Mouse (Mus musculus): Measurements from ENCODE around the gene Gcdh. TPM values are rescaled to one million over a fixed set of nuclear protein-coding genes. Genes with fewer than 3 reads are reported as not detected.

The Gcdh gene
- polyA plus RNA-seq (2014; fragmentation: Nextera tagmentation; extraction: Ambion mirVana), result 53.5 and 56.7 TPM in 2 replicates

DNA sequence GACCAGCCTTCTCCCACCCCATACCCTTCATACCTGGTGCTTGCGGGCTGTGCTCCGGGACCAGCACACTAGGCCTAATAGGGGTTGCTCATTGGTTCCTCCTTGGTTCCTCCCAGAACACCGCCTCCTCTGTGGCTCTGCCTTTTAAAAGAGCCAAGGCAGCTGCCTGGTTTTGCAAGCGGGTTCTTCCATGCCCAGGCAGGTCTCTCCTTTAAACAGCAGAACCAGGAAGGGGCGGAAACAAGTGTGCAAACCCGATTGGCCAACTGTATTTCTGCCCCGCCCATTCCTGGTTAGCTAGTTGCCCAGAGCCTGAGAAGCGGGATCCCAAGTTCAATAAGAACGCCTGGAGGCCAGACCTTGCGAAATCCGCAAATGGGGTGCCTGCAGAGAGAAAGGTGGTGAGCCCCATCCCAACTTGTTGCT, at the start of gene Gcdh:
Gene Gcdh, minus strand, starts transcription at position 213 of the 426 bp plus-strand sequence.
- Histone ChIP-seq H3K9ac (ENCODE audit: low read depth, low read length) (peak within 1 kb of the TSS; percentile 68), H3K36me3 (ENCODE audit: control insufficient read depth, insufficient read depth, low read length) (peaks cover 13% of the 10 kb centered on the region; the same call in 1 of the 2 replicates), H3K4me3 (ENCODE audit: low read depth, low read length) (peak within 1 kb of the TSS; percentile 69), H3K4me2 (peak within 1 kb of the TSS; percentile 87), H3K27ac (ENCODE audit: low read depth, low read length) (peak within 1 kb of the TSS; percentile 73), H3K9me3 (ENCODE audit: control insufficient read depth, low read length) (no peaks in the 10 kb centered on the region), H3K4me1 (replicated peaks; ENCODE audit: control insufficient read depth, insufficient read depth, low read length) (peaks cover 18% of the 10 kb centered on the region; the same call in 1 of the 2 replicates), H3K27me3 (replicated peaks; ENCODE audit: control insufficient read depth, insufficient read depth, low read length) (no peaks in the 10 kb centered on the region)
- WGBS, result 1% methylated on average over 11 of the region's 11 CpGs
- peak; percentile 97 for ATAC-seq (replicated peaks; ENCODE audit: low FRiP score)
- peak; percentile 77 for DNase-seq (ENCODE audit: low spot score)

DNA sequence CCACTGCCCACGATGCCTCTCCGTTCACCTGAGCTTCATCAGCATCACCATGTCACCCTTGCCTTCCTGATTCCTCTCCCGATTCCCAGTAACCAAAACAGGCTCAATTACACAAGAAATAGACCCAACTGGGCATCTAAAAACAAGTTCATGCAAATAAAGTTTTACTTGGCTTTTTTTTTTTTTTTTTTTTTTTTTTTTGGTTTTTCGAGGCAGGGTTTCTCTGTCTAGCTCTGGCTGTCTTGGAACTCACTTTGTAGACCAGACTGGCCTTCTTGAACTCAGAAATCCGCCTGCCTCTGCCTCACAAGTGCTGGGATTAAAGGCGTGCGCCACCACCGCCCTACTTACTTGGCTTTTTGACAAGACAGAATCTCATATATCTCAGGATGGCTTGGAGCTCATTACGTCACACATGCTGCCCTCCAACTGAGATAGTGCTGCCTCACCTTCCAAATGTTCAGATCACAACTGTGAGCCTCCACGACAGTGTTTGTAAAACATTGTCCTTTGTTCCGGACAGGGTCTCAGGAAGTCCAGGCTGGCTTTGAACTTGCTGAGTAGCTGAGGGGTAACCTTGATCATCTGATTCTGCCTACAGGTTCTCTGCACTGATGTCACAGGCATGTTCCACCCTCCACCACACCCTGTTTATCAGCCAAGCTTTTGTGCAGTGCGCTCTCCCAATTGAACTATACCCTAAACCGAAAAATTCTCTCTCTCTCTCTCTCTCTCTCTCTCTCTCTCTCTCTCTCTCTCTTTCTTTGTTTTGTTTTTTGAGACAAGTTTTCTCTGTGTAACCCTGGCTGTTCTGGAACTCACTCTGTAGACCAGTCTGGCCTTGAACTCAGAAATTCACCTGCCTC, 44.1 kb upstream of the Gcdh start:
- H3K27ac ChIP-seq (ENCODE audit: low read depth, low read length), result no peak overlapping the region
- peak overlapping the region; percentile 73 for H3K4me2 ChIP-seq
- no peak overlapping the region for H3K9ac ChIP-seq (ENCODE audit: low read depth, low read length)
- peak overlapping the region; percentile 47 for H3K4me3 ChIP-seq (ENCODE audit: low read depth, low read length)
- ATAC-seq (replicated peaks; ENCODE audit: low FRiP score), result no peak
- peaks cover 18% of the 10 kb centered on the region for H3K4me1 ChIP-seq (replicated peaks; ENCODE audit: control insufficient read depth, insufficient read depth, low read length)
- H3K9me3 ChIP-seq (ENCODE audit: control insufficient read depth, low read length), result no peaks in the 10 kb centered on the region
- peaks cover 48% of the 10 kb centered on the region for H3K27me3 ChIP-seq (replicated peaks; ENCODE audit: control insufficient read depth, insufficient read depth, low read length)
- WGBS, result 59% methylated on average over 13 of the region's 13 CpGs
- no peak for DNase-seq (ENCODE audit: low spot score)
- H3K36me3 ChIP-seq (ENCODE audit: control insufficient read depth, insufficient read depth, low read length), result no peaks in the 10 kb centered on the region

DNA sequence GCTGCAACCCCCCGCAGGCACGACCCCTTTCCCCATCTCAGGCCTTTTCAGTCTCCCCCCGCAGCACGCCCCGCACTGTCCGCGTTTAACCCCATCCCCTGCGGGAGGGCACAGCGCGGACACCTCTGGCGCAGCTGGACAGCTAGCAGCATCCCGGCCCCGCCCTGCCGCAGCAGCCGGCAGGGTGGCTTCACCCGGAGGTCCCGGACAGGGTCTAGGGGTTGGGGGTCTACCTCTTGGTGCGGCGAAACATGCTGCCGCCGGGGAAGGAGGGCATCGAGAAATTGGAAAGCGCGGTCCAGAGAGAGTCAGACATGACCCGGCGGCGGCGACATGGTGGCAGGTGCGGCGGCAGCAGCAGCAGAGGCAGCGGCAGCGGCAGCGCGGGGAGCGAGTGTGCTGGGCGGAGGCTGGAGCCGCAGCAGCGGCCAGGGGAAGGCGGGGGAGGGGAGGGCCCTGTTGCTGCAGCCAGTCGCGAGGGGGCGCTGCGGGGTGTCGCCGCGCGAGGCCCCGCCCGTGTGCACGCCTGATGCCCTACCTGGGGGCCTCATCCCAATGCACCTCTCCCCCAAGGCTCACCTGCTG, 43.3 kb upstream of the Gcdh start, which contains the start of gene Mast1:
Gene Mast1, minus strand, starts transcription at position 398 of the 585 bp plus-strand sequence.
- H3K4me2 ChIP-seq, result peak within 1 kb of the TSS; percentile 73
- no peaks in the 10 kb centered on the region for H3K9me3 ChIP-seq (ENCODE audit: control insufficient read depth, low read length)
- H3K36me3 ChIP-seq (ENCODE audit: control insufficient read depth, insufficient read depth, low read length), result no peaks in the 10 kb centered on the region
- peak within 1 kb of the TSS; percentile 47 for H3K4me3 ChIP-seq (ENCODE audit: low read depth, low read length)
- H3K27ac ChIP-seq (ENCODE audit: low read depth, low read length), result no peak within 1 kb of the TSS
- H3K27me3 ChIP-seq (replicated peaks; ENCODE audit: control insufficient read depth, insufficient read depth, low read length), result peaks cover 54% of the 10 kb centered on the region
- H3K9ac ChIP-seq (ENCODE audit: low read depth, low read length), result no peak within 1 kb of the TSS
- DNase-seq (ENCODE audit: low spot score) (peak; percentile 75), ATAC-seq (replicated peaks; ENCODE audit: low FRiP score) (peak; percentile 82)
- peaks cover 18% of the 10 kb centered on the region for H3K4me1 ChIP-seq (replicated peaks; ENCODE audit: control insufficient read depth, insufficient read depth, low read length)
- under 1% methylated on average over 49 of the region's 50 CpGs for WGBS

DNA sequence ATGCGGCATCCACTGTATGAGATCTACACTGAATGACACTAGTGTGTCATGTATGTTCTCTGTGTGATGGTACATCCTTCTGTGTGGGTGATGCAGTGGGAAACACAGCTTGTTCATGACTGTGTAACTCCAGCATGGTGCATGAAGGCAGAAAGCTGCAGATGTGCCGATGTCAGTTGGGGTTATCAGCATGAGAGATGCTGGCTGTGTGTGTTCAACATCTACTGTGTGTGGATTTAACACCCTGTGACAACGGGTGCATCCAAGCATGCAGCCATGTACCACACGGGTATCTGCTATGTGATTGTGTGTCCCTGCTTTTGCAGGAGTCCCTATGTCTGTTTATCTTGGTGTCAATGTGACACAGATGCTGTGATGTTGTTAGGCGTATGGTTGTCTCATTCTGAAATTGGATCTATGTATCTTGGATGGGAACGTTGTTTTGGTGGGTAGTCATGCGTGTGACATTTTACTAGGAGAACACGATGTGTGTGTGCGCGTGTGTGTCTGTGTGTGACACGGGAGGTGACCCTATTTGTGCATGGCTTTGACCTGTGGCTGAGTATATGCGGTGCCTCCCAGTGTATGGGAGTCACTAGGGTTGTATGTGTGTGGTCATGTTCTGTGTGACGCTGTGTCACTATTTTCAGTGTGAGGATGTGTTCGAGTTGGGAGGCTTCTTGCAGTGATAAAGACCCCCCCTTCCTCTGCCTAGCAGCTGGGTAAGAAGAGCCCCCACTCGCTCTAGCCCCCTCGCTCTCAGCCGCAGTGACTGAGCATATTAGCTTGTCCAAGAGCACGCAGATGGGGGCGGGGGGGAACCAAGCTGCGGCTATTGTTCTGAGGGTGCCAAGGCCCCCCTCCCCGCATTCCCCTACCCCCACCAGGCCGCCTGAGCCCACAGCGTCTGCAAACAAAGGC, 42.6 kb upstream of the Gcdh start:
- peak overlapping the region; percentile 47 for H3K4me3 ChIP-seq (ENCODE audit: low read depth, low read length)
- no peak for ATAC-seq (replicated peaks; ENCODE audit: low FRiP score)
- 23% methylated on average over 23 of the region's 23 CpGs for WGBS
- peaks cover 18% of the 10 kb centered on the region for H3K4me1 ChIP-seq (replicated peaks; ENCODE audit: control insufficient read depth, insufficient read depth, low read length)
- no peaks in the 10 kb centered on the region for H3K9me3 ChIP-seq (ENCODE audit: control insufficient read depth, low read length)
- peaks cover 61% of the 10 kb centered on the region for H3K27me3 ChIP-seq (replicated peaks; ENCODE audit: control insufficient read depth, insufficient read depth, low read length)
- peak overlapping the region; percentile 73 for H3K4me2 ChIP-seq
- H3K27ac ChIP-seq (ENCODE audit: low read depth, low read length), result no peak overlapping the region
- DNase-seq (ENCODE audit: low spot score), result no peak
- no peak overlapping the region for H3K9ac ChIP-seq (ENCODE audit: low read depth, low read length)
- no peaks in the 10 kb centered on the region for H3K36me3 ChIP-seq (ENCODE audit: control insufficient read depth, insufficient read depth, low read length)

DNA sequence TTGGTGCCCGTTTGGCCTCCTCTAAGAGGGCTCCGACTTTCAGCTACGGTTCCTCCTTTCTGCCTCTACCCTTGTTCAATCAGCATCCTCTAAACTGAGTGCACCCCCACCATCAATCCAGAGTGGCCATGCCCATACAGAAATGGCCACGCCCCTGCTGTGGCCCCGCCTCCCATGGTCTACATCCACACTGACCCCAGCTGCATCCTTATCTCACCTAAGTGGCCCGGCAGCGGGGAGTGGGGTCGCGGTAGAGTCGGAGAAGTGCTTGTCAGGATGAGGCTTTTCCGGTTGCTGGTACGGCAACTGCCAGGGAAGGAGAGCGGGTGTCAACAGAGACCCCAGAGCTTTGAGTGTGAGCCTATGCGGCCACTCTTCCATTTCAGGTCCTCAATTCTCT, 41.8 kb upstream of the Gcdh start:
- Histone ChIP-seq H3K4me2 (no peak overlapping the region), H3K36me3 (ENCODE audit: control insufficient read depth, insufficient read depth, low read length) (no peaks in the 10 kb centered on the region), H3K27ac (ENCODE audit: low read depth, low read length) (no peak overlapping the region), H3K9ac (ENCODE audit: low read depth, low read length) (no peak overlapping the region), H3K9me3 (ENCODE audit: control insufficient read depth, low read length) (no peaks in the 10 kb centered on the region), H3K4me1 (replicated peaks; ENCODE audit: control insufficient read depth, insufficient read depth, low read length) (peaks cover 18% of the 10 kb centered on the region), H3K27me3 (replicated peaks; ENCODE audit: control insufficient read depth, insufficient read depth, low read length) (peaks cover 67% of the 10 kb centered on the region), H3K4me3 (ENCODE audit: low read depth, low read length) (no peak overlapping the region)
- WGBS, result 7% methylated on average over 14 of the region's 14 CpGs
- DNase-seq (ENCODE audit: low spot score) (no peak), ATAC-seq (replicated peaks; ENCODE audit: low FRiP score) (no peak)

DNA sequence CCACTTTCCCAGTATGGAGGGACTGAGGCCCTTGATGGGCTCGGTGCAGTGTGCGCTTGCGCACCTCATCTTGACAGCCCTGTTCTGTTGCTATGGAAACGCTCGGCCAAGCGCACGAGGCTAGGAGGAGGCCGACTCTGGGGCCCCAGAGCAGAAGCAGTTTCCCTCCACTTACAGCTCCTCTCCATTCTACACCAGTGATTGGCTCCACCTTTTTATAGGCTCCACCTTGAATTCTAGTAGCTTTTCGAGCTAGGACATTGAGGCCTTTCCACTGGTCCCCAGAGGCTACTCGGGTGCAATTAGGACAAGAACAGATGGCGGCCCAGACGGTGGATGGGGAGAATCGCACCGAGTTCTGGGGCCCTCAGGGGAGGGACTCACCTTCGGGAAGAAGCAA, 41.1 kb upstream of the Gcdh start:
- H3K36me3 ChIP-seq (ENCODE audit: control insufficient read depth, insufficient read depth, low read length), result no peaks in the 10 kb centered on the region
- DNase-seq (ENCODE audit: low spot score) (no peak), ATAC-seq (replicated peaks; ENCODE audit: low FRiP score) (no peak)
- H3K4me3 ChIP-seq (ENCODE audit: low read depth, low read length), result no peak overlapping the region
- peaks cover 18% of the 10 kb centered on the region for H3K4me1 ChIP-seq (replicated peaks; ENCODE audit: control insufficient read depth, insufficient read depth, low read length)
- peaks cover 73% of the 10 kb centered on the region for H3K27me3 ChIP-seq (replicated peaks; ENCODE audit: control insufficient read depth, insufficient read depth, low read length)
- no peaks in the 10 kb centered on the region for H3K9me3 ChIP-seq (ENCODE audit: control insufficient read depth, low read length)
- H3K27ac ChIP-seq (ENCODE audit: low read depth, low read length), result no peak overlapping the region
- no peak overlapping the region for H3K4me2 ChIP-seq
- H3K9ac ChIP-seq (ENCODE audit: low read depth, low read length), result no peak overlapping the region
- WGBS, result 6% methylated on average over 15 of the region's 15 CpGs

DNA sequence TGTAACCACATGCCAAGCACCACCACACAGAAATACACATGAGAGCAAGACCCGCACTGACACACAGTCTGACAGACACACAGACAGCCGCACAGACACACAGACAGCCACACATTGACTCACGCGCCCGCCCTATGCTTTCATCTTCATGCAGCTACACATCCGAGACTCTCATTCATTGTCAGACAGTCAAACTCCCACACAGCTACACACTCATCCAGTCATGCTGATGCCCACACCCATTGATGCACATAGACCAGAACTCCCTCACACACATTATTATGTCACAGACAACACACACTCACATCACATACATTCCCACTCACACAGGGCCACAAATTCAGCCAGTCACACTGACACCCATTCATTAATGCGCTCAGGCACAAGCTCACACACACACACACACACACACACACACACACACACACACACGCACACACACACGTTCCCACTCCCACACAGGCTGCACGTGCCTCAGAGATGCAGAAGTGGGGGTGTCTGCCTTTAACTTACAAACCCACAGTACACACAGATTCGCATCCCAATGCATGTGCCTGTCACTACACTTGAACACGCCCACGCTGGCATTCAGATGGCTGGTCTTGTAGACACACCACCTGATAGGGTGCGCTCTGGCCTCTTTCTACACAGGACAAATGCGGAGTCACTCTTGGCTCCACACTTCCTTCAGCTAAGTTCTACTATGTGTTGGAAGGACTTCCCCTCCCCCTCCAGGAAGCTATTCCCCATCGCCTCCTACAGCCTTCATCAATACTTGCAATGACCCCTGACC, 40.2 kb upstream of the Gcdh start:
- H3K36me3 ChIP-seq (ENCODE audit: control insufficient read depth, insufficient read depth, low read length), result no peaks in the 10 kb centered on the region
- H3K4me1 ChIP-seq (replicated peaks; ENCODE audit: control insufficient read depth, insufficient read depth, low read length), result peaks cover 18% of the 10 kb centered on the region
- peaks cover 82% of the 10 kb centered on the region for H3K27me3 ChIP-seq (replicated peaks; ENCODE audit: control insufficient read depth, insufficient read depth, low read length)
- DNase-seq (ENCODE audit: low spot score), result no peak
- H3K9ac ChIP-seq (ENCODE audit: low read depth, low read length), result no peak overlapping the region
- no peak overlapping the region for H3K4me2 ChIP-seq
- 76% methylated on average over 16 of the region's 16 CpGs for WGBS
- H3K4me3 ChIP-seq (ENCODE audit: low read depth, low read length), result no peak overlapping the region
- H3K9me3 ChIP-seq (ENCODE audit: control insufficient read depth, low read length), result no peaks in the 10 kb centered on the region
- H3K27ac ChIP-seq (ENCODE audit: low read depth, low read length), result no peak overlapping the region
- no peak for ATAC-seq (replicated peaks; ENCODE audit: low FRiP score)

DNA sequence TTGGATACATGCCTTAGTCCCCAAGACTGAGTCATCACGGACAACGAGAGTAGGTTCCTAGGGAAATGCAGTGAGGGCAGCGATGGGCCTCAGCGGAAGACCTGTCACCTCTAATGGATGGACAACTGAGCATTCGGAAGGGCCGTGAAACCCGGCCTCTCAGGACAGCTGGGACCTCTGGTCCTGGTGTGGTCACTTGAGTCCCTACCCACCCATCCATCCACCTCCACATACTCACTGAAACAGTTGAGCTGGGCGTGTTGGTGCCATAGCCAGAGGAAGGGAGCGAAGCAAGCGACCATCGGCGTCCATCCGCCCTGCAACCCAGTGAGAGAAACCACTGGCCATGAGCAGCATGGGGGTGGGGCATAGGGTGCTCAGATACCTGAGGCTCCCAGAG, 36.9 kb upstream of the Gcdh start:
- Histone ChIP-seq H3K9me3 (ENCODE audit: control insufficient read depth, low read length) (no peaks in the 10 kb centered on the region), H3K27ac (ENCODE audit: low read depth, low read length) (no peak overlapping the region), H3K27me3 (replicated peaks; ENCODE audit: control insufficient read depth, insufficient read depth, low read length) (peaks cover 67% of the 10 kb centered on the region), H3K4me2 (no peak overlapping the region), H3K4me1 (replicated peaks; ENCODE audit: control insufficient read depth, insufficient read depth, low read length) (peaks cover 15% of the 10 kb centered on the region), H3K9ac (ENCODE audit: low read depth, low read length) (no peak overlapping the region), H3K4me3 (ENCODE audit: low read depth, low read length) (no peak overlapping the region), H3K36me3 (ENCODE audit: control insufficient read depth, insufficient read depth, low read length) (no peaks in the 10 kb centered on the region)
- no peak for DNase-seq (ENCODE audit: low spot score)
- no peak for ATAC-seq (replicated peaks; ENCODE audit: low FRiP score)
- WGBS, result 85% methylated on average over 13 of the region's 13 CpGs

All from liver, embryonic 11.5 days (tissue).